Mouse (Mus musculus): ENCODE measurements around the gene Hnmt.

- TF ChIP-seq CTCF (IDR thresholded peaks at IDR 0.05; ENCODE audit: low read depth, low read length) = no peak
- TF ChIP-seq POLR2A (IDR thresholded peaks at IDR 0.05; ENCODE audit: extremely low read depth, insufficient read depth, low read length) = no peak
These were observed 34.2 kb downstream of the Hnmt start for GRCm38 (mm10) chr2:24014957-24015356.

Data from liver, adult 2 months (tissue).